In the genomic region with DNA sequence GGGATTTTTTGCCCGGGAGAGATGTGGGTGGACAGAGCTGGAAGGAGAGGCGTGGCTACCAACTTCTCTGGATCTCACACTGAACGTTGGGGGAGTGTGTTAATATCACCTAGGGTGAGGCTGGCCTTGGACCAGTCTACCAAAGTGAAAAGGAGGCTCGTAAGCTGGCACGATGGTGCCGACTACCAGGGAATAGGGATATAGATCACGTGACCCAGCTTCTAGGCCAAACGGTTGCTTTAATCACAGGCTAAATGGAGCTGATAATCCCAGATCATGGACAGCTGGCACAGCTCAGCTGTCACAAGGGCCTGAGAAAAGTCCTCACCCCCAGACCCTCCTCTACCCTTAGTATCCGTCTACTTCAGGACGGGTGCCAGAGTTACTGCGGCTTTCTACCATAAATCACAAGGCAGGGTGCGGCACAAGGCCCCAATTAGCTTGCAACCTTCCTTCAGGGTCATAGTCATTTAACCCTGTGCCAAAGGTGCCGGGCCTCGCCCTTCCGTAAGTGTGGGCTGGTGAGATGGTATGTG, we compare ENCODE assay signal across 11 mouse cellular contexts. TPM values are rescaled to one million over a fixed set of nuclear protein-coding genes. Genes with fewer than 3 reads are reported as not detected.
DNase-seq lines count a peak whose midpoint lies in the region; ATAC-seq and TF ChIP-seq lines count a peak whose summit lies in the region.
"Had no signal": no experiment of that assay in that cellular context is flagged by ENCODE, and none has a peak within 500 bp of the region (broad histone marks: within the 10 kb centered on the region; RNA-seq: fewer than 3 reads in every experiment).

No protein-coding gene starts in this region.

- peaks cover 2% of the 10 kb centered on the region; the same call in 1 of the 2 replicates for H3K4me1 ChIP-seq in lung, embryonic 16.5 days (replicated peaks; ENCODE audit: control insufficient read depth, insufficient read depth, low read length)
- H3K4me1 ChIP-seq: forebrain, embryonic 13.5 days had no signal

- no peaks in the 10 kb centered on the region for H3K27me3 ChIP-seq in lung, embryonic 16.5 days (ENCODE audit: control insufficient read depth, insufficient read depth, low read depth, low read length)
- H3K27me3 ChIP-seq: forebrain, embryonic 13.5 days had no signal

- no peak for DNase-seq in frontal cortex, postnatal 25 days (ENCODE audit: low spot score in 2 of 2)
- DNase-seq in ES-CJ7 (ENCODE audit: low read depth, low spot score) (peak; percentile 24), adipocyte (ENCODE audit: low spot score) (no peak)
- DNase-seq in kidney, adult 18-20 months: peak; percentile 63
- no peak for DNase-seq in Muller cell, postnatal 12 days (ENCODE audit: inconsistent ontology term)
- DNase-seq in left cerebral cortex, adult 2 months (ENCODE audit: extremely low spot score in 1 of 2, low spot score in 2 of 2): no peak
- DNase-seq: cerebellum, adult 9-10 months had no signal

- H3K9ac ChIP-seq in lung, embryonic 16.5 days (ENCODE audit: low read length): no peak overlapping the region
- H3K9ac ChIP-seq: forebrain, embryonic 13.5 days had no signal

- H3K36me3 ChIP-seq in lung, embryonic 16.5 days (ENCODE audit: control insufficient read depth, insufficient read depth, low read length): no peaks in the 10 kb centered on the region

- WGBS in lung, embryonic 16.5 days: 60% methylated on average over 15 of the region's 15 CpGs

- no peaks in the 10 kb centered on the region for H3K9me3 ChIP-seq in lung, embryonic 16.5 days (ENCODE audit: control insufficient read depth, low read length)
- H3K9me3 ChIP-seq: forebrain, embryonic 13.5 days had no signal

- H3K4me2 ChIP-seq in lung, embryonic 16.5 days (ENCODE audit: low read depth, low read length): no peak overlapping the region
- H3K4me2 ChIP-seq: forebrain, embryonic 13.5 days; midbrain, embryonic 11.5 days had no signal

- no peak overlapping the region for H3K27ac ChIP-seq in lung, embryonic 16.5 days (ENCODE audit: low read length)
- no peak overlapping the region for H3K27ac ChIP-seq in left cerebral cortex, adult 2 months
- H3K27ac ChIP-seq: forebrain, embryonic 13.5 days had no signal

- no peak for TF ChIP-seq CTCF in left cerebral cortex, adult 2 months (IDR thresholded peaks at IDR 0.05)

- peak; percentile 69 for ATAC-seq in frontal cortex, adult (ENCODE audit: low TSS enrichment)
- ATAC-seq in lung, embryonic 16.5 days (ENCODE audit: low read depth): peak; percentile 41; the same call in 1 of the 2 replicates
- ATAC-seq: forebrain, embryonic 13.5 days had no signal

- H3K4me3 ChIP-seq in lung, embryonic 16.5 days (ENCODE audit: low read length): no peak overlapping the region
- no peak overlapping the region for H3K4me3 ChIP-seq in left cerebral cortex, adult 2 months
- H3K4me3 ChIP-seq: forebrain, embryonic 13.5 days had no signal

- intact Hi-C loops in left cerebral cortex, adult 2 months (cut with DNase I): no loop called here

RNA-seq across cellular contexts. Expression of gene Aktip, which starts 51.1 kb away (rescaled TPM):
- 73.8 and 76.9 TPM in 2 replicates for polyA plus RNA-seq in lung, embryonic 16.5 days (2015; fragmentation: Nextera tagmentation; extraction: Ambion mirVana)
- 100 to 1,000 TPM; 120 to 121 TPM for total RNA-seq in left cerebral cortex, adult 2 months (2021)

Comparison
In these comparisons a context has a peak if more than half of its experiments do, and no peak if none do; other contexts are left out.
1. DNase-seq: peak in ES-CJ7 (single experiment) and kidney, adult 18-20 months (single experiment); none in frontal cortex, postnatal 25 days (0 of 2), Muller cell, postnatal 12 days (single experiment), left cerebral cortex, adult 2 months (0 of 2) and adipocyte (single experiment).